Mouse (Mus musculus): ENCODE data around the gene Rnf115.
"Not testable (repeated sequence)": the region's sequence is repeated elsewhere in the genome, so short reads cannot be mapped to it uniquely, and the experiment has no call there.

Rnf115 gene

GRCm38 (mm10) chr3:96727343-96727827 is at the start of gene Rnf115, which contains the start of gene Polr3c:
Gene Rnf115, plus strand, starts transcription at chr3:96727664.
Gene Polr3c, minus strand, starts transcription at chr3:96727628.
- DNase-seq = peak; percentile 100

GRCm38 (mm10) chr3:96678456-96678855 is 49.0 kb upstream of the Rnf115 start:
- no peak for DNase-seq

GRCm38 (mm10) chr3:96679159-96679674 is 48.2 kb upstream of the Rnf115 start:
- DNase-seq = peak; percentile 84

GRCm38 (mm10) chr3:96680269-96680956 is 47.1 kb upstream of the Rnf115 start:
- peak; percentile 72 for DNase-seq

DNA sequence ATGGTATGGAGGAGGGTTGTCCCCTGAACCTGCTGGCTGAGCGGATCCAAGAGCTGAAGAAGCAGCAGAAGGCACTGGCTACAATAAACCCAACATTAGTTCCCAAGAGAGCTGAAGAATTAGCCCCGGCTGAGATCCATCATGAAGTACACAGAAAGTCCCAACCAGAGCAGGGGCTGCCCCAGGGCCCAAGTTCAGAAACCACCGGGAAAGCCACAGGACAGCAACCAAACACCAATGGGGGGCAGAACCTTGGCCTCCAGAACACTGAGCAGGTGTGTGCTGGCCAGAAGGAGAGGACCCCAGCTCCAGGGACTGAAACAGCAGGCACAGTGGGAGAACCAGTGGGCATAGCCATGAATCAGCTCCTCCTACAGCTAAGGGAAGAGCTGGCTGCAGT is 44.0 kb upstream of the Rnf115 start:
- peak; percentile 81 for DNase-seq

DNA sequence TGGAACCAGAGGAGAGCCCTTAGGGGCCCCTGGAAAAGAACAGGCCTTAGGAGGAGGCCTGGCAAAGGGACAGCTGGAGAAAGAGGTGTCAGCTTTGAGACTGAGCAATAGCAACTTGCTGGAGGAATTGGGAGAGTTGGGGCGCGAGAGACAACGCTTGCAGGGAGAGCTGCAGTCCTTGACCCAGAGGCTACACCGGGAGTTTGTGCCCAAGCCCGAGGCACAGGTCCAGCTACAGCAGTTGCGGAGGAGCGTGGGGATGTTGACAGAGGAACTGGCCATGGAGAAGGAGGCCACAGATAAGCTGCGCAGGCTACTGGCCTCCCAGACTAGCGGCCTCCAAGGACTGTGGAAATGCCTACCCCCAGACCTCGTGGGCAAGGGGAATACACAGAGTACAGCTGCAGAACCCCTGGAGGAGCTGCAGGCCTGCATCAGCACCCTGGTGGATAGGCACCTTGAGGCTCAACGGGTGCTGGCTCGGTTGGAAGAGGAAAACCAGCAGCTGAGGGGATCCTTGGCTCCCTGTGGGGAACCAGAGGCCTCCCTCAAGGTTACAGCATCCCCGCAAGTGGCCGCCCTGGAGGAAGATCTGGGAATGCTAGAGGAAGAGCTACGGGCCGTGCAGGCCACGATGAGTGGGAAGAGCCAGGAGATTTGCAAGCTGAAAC is 43.2 kb upstream of the Rnf115 start:
- DNase-seq = peak; percentile 93

GRCm38 (mm10) chr3:96684822-96685156 is 42.7 kb upstream of the Rnf115 start:
- DNase-seq = no peak

DNA sequence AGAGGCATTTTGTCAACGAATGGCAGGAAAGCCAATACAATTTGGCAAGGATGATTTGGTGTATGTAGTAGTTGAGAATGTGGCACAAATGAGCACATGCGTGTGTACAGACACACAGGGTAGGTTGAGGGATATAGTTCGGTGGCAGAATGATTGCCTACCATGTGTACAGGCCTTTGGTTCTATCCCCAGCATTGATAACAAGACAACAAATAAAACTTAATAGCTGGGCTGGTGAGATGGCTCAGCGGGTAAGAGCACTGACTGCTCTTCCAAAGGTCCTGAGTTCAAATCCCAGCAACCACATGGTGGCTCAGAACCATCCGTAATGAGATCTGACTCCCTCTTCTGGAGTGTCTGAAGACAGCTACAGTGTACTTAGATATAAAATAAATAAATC is 41.4 kb upstream of the Rnf115 start:
- not testable (repeated sequence) for DNase-seq

GRCm38 (mm10) chr3:96688854-96689253 is 38.6 kb upstream of the Rnf115 start:
- no peak for DNase-seq

DNA sequence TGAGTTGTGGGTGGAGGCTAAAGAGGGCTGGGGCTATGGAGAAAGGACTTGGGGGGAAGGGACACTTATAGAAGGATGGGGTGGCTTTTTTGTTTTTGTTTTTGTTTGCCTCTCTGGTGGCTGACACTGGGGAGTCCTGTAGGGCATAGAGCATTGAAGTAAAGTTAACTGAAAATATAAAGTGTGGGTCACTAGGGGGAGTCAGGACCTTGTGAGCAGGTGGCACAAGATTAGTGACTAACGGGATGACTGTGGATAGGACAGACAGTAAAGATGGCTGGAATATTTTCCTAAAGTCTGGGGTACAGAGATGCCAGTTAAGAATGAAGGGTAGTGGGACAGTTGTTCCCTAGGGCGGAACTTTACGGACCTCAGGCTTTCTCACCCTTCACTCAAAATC is 37.2 kb upstream of the Rnf115 start:
- no peak for DNase-seq

DNA sequence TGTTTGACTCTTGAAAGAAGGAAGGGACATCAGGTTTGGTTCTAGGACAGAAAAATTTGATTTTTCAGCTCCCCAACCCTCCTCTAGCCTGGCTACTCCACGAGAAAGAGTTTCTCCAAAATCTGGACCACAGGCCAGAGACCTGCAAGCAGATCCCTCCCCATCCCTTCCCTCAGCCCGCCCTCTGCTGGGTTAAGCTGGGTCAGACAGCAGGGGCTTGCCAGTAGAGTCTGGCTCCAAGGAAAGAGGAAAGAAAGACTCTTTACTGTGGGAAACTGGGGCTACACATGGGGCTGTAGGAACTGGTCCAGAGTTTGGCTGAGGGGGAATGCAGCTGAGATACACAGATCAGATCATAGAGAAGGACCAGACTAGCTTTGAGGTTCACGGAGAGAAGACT is 35.0 kb upstream of the Rnf115 start:
- DNase-seq = peak; percentile 91

GRCm38 (mm10) chr3:96693579-96693978 is 33.9 kb upstream of the Rnf115 start:
- no peak for DNase-seq

DNA sequence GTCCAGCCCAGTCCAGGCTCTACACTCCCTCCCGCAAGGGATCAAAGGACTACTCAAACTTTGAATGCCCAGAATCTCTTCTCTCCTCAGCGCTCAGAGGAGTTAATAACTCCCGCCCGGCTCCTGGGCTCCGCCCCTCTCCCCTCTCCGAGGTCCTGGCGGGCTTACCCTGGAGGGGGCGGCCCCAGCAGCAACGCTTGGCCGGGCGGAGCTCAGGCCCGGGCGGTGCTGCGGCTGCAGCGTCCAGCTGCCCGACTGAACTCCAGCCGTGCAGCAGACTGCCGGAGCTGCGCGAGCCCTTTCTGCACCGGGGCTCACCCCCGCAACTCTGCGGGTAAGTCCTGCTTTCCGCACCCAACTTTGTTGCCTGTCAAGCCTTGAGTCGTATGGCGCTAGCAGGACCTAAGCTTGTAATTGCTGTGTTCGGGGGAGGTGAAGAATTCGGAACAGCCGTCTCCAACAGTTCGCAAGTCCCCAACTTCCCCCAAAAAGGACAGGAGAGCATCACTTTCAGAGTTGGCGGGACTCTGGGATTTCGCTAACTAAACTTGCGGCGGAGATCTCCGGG is 31.2 kb upstream of the Rnf115 start, which contains the start of gene Pias3:
Gene Pias3, plus strand, starts transcription at position 187 of the 568 bp plus-strand sequence.
- peak; percentile 99 for DNase-seq

GRCm38 (mm10) chr3:96696766-96697732 is 30.4 kb upstream of the Rnf115 start:
- DNase-seq = peak; percentile 100

GRCm38 (mm10) chr3:96698993-96699690 is 28.3 kb upstream of the Rnf115 start:
- no peak for DNase-seq

DNA sequence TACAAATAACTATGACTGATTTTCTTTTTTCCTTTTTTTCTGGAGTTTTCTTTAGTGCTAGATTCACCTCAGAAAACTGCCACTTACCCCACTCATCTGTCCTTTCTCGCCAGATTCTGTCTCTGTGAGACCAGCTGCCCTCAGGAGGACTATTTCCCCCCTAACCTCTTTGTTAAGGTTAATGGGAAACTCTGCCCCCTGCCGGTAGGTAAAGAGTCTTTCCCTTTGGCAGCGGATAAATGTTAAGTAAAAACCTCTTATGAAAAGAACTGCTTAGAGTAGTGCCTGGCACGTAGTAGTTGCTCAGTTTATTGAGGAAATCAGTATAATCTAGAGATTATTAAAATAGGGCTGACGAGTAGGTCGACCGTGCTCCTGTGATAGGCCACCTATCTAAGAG is 27.1 kb upstream of the Rnf115 start:
- no peak for DNase-seq

DNA sequence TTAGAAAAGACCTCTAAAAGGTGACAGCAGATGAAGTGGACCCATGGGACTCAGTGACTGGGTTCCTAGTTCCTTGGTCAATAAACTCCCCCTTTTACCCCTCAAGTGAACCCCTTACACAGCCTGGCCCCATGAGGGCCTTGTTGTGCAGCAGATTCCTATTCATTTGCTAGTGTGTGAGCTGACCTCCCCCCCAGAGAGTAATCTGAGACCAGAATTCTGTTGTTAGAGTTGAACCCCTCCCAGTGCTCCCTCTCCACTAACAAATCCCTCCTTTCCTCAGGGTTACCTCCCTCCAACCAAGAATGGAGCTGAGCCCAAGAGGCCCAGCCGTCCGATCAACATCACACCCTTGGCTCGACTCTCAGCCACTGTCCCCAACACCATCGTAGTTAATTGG is 26.5 kb upstream of the Rnf115 start:
- DNase-seq = no peak

- peak; percentile 91 for DNase-seq
Measured at GRCm38 (mm10) chr3:96704778-96705177, 22.7 kb upstream of the Rnf115 start.

GRCm38 (mm10) chr3:96706217-96706616 is 21.2 kb upstream of the Rnf115 start:
- DNase-seq = peak; percentile 87

GRCm38 (mm10) chr3:96706984-96707383 is 20.5 kb upstream of the Rnf115 start:
- peak; percentile 91 for DNase-seq

DNA sequence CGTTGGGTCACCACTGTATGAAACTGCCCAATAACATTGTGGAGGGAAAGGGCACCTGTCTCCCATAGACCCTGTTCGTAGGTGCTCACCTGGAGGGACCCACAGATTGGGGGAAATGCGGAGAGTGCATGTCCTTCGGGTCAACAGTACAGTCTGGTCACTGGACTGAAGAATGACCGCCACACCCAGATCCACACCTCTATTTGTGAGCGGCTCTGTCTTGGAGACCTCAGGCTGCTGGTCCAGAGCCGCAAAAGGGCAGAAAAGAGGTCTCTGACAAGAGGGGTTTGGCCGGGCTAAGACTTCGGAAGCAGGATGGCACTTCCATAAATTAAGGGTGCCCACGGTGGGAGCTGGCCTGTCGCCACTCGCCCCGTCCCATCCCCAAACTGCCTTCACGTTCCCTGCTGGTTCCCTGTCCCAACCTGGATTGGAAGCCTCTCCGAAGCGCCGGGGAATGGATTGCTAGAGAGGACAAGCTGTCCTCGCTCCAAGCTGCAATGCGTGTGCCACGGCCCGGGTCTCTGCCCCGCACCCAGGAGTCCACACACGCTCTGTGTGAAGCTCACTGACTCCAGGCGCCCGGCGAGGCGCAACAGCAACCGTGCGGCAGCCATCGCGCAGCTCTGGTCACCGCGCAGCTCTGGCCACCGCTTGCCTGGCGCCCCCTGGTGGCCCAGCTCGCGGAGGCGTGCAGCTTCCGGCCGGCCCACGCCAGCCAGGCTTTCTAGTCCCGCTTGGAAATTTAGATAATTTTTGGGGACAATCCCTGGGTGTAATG is 19.4 kb upstream of the Rnf115 start, which contains the start of gene Nudt17:
Gene Nudt17, minus strand, starts transcription at position 660 of the 781 bp plus-strand sequence.
- DNase-seq = peak; percentile 96

Measured in heart, adult 11 months (tissue).